Mouse (Mus musculus) brain, embryonic 14.5 days (tissue): Measurements from ENCODE around the gene 1700029H14Rik. TPM values are rescaled to one million over a fixed set of nuclear protein-coding genes. Genes with fewer than 3 reads are reported as not detected.

ENCODE experiments used
- DNase-seq: peaks from one replicate; pipeline ENCODE4 v3.0.0-alpha.2; 2011; ENCODE audit warnings: low read depth
- CTCF ChIP-seq: fragments of 200-500 bp; IDR thresholded peaks from 2 replicates; pipeline ENCODE4 v1.5.1; 2012; ENCODE audit warnings: inconsistent platforms, mild to moderate bottlenecking, moderate library complexity, borderline replicate concordance; ENCODE audit not compliant: insufficient read depth, insufficient read length; ENCODE audit errors: extremely low read depth
- POLR2A ChIP-seq: fragments of 200-500 bp; IDR thresholded peaks from 2 replicates; pipeline ENCODE4 v1.6.1; 2012; ENCODE audit warnings: mild to moderate bottlenecking, inconsistent platforms, borderline replicate concordance; ENCODE audit not compliant: poor library complexity, insufficient read depth, insufficient read length, severe bottlenecking; ENCODE audit errors: extremely low read depth
- polyA plus RNA-seq: library from polyadenylated mRNA; depleted of rRNA; stranded (reverse); fragments of >200 nt; gene quantifications from 2 replicates; pipeline ENCODE4 v1.2.3, GENCODE M21; 2012

1700029H14Rik gene
- polyA plus RNA-seq, 1 experiment, result not detected

DNA sequence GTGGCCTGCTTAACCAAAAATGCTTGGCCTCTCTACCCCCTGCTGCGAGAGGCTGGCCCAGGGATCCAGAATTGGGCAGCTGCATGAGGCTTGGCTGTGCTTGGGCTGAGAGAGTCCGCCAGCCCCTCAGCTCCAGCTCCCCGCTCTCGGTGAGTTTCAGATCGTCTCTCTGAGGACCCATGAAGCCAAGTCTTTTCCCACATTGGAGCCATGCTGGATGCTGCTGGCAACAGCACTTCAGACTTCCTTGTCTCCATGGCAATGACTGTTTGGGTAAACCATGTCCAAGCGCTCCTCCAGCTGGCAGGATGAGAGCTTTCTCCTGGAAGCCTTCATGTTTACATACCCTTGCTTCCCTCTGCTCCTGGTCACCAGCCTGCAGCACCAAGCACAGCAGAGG is 23.4 kb downstream of the 1700029H14Rik start:
- TF ChIP-seq CTCF (no peak), POLR2A (no peak)
- peak; percentile 76 for DNase-seq

DNA sequence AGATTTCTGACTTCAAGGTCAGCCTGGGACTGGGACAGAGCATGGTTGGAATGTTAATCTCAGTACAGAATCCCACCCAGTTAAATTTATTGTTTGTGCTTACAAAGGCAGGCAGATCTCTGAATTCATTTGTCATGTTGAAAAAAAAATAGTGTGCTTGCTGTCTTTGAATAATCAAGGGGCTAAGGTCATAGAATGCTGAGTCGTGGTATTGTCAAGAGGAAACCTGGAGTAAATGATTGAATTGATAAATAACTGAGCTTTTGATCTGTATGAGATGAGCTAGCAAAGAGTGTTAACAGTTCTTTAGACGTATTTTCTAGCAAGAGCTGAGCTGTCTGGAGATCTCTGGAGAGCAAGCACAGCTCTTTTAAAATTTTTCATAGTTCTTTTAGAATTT is 25.2 kb downstream of the 1700029H14Rik start:
- DNase-seq, result no peak
- no peak for TF ChIP-seq CTCF

DNA sequence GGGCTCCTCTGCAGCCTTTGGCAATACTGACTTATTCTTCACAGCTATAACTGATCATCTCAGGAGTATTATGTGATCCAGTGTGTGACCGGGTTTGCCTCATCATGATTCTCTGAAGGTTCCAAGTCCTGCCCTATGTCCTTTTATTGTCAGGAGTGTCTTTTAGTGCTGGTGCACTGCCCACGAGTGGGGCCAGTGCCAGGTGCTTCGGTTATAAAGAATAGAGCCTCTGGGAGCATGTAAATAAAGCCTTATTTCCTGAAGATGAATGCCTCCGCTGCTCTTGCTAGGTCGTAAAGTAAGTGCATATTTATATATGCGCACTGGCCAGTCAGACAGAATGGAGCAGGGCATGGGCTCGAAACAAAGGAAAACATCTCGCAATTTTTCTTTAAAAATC is 29.1 kb downstream of the 1700029H14Rik start:
- DNase-seq, result no peak
- no peak for TF ChIP-seq CTCF
- TF ChIP-seq POLR2A, result no peak

DNA sequence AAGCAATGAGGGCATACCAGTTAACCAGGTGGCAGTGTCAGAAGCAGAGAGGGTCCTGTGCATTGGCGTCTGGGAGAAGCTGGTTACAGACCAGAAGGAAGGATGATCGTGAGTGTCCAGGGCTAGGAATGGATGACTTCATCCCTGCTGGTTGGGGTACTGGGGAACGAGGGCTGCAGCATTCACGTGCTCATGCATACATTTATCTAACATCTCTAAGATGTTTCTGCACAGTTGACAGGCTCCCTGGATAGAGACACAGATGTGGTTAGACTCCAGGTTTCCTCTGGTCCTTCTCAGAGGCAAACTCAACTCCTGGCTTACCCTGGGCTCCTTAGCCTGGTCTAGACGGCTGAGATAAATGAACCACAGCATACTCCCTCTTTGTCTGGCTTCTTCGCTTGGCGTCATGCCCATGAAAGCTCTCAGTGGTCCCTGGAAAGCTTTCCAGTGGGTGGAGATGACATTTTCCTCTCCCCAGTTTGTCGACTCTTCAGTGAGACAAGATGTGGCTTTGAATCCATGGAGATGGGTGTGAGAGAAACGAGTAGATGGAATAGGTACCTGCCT is 30.6 kb downstream of the 1700029H14Rik start:
- TF ChIP-seq CTCF (no peak), POLR2A (no peak)
- peak; percentile 28 for DNase-seq

DNA sequence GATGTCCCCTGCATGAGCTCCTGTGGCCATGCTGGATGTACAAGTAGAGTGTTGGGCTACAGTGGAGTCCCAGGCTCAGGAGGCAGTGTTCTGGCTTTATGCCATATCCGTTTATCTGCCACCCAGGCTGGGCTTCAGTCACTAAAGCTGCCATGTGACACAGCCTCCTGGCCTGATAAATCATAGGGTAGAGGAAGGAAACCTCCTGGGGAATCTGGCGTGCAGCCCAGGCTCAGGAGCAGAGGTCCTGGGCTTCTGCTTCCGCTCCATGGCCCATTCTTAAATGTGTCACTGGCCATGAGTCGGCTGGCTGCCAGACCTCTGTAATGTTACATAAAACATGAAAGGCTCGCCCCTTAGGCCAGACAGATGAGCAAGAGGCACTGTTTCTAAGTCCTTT is 31.3 kb downstream of the 1700029H14Rik start:
- DNase-seq, result peak; percentile 91
- TF ChIP-seq CTCF, result no peak
- no peak for TF ChIP-seq POLR2A

DNA sequence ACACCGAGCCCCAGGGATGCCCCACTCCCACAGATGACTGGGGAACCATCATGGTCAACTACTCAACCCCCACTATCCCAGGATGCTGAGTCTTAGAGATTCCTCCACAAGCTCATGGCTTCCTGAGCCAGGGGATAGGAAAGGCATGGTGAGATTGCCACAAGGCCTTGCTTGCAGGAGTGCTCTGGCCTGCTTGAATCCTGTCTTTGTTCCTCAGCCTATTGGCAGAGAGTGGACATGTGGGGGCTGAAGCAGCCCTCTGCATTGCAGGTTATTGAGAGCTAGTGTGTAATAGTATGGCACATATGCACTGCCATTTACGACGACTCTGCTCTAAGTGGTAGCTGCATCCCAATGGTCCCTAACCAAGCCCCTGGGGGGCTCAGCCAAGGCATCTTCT is 31.9 kb downstream of the 1700029H14Rik start:
- DNase-seq, result peak; percentile 36
- TF ChIP-seq POLR2A, result no peak

DNA sequence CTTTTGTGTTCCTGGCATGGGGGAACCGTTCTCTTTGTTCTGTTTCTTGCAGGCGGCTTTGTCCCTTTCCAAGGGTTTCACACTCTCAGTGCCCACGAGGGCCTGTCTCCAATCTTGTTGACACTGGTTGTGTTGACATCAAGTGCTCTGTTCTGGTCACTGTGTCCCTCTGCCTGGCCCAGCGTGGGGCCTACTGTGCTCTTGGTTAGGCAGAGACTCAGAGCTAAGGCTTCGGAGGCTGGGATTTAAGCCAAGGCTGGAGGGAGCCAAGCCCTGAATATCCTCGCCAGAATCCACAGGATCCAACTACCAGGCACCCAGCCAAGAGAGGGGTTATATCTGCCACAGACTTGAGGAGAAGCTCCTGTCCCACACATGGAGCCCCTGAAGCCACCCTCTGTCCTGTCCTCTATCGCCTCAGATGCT is 32.4 kb downstream of the 1700029H14Rik start:
- peak; percentile 84 for DNase-seq
- TF ChIP-seq CTCF (no peak), POLR2A (no peak)

DNA sequence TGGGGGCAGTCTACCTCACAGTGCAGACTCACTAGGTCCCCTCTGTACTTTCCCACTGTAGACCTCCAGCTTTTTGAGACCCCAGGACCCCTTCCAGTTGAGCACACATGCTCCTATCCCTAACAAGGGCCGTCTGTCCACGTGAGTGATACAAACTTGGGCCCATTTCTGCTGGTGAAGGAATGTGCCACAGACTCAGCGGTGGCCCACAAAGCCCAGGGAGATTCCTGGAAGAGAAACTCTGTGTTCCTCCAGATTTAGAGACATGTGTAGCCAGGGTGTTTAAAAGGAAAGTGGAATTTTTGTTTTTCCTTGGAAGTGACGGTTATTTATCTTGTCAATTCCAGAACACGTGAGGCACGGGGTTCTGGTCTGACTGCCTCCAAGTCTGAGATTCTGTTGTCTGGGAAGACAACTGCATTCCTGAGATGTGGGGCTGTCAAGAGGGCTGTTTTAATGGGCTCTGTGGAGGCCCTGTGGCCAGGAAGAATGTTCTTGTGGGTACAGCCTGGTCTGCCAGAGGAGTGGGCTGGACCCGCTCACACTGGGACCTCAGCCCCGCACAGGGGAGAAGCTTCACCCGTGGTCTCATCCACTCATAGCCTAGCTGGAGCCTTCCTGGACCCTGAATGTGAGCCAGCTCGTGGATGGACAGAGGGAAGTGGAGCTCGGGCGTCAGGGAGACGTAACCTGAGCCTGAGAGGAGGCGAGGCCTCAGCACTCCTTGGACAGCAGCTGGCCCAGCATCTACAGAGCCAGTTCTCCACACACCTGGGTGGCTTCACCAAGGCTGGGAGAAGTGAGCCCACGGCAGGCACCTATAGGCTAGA is 33.0 kb downstream of the 1700029H14Rik start:
- TF ChIP-seq CTCF (no peak), POLR2A (no peak)

DNA sequence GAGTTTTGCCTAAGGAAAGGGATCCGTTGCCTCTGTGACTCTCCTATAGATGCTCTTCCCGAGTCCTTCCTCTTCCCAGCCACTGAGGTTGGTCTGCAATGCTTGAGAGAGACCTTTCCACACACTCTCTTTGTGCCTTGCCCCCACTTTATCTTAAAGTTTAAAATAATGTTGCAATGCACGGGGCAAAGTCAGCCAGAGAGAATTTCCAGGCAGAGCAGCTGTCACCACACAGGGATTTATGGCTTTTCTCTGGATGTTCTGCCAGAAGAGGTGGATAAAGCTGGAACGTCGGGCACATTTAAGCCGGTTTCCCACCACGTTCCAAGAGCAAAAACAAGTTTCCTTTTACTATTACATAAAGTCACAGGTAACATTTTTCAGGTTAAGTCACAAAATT is 40.9 kb downstream of the 1700029H14Rik start:
- TF ChIP-seq CTCF (no peak), POLR2A (no peak)
- DNase-seq, result no peak

More for the DNA sequence above, 33.0 kb downstream of the 1700029H14Rik start:
- DNase-seq, result no peak

DNA sequence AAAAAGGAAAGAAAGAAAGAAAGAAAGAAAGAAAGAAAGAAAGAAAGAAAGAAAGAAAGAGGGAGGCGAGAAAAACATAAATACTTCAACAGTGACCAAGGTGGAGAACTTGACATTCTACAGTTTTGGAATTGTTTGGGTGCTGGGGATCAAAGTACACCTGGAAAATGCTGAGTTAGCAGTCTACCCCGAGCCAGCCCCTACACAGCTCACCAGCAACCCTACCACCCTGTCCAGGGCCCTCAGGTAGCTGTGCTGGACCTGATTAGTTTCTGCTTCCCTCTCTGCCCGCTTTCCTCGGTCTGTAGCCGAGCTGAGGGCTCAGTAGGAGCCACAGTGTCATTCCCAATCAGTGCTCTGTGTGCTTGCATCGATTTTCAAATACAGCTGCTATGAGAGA is 41.9 kb downstream of the 1700029H14Rik start:
- no peak for DNase-seq
- TF ChIP-seq POLR2A (no peak), CTCF (no peak)

DNA sequence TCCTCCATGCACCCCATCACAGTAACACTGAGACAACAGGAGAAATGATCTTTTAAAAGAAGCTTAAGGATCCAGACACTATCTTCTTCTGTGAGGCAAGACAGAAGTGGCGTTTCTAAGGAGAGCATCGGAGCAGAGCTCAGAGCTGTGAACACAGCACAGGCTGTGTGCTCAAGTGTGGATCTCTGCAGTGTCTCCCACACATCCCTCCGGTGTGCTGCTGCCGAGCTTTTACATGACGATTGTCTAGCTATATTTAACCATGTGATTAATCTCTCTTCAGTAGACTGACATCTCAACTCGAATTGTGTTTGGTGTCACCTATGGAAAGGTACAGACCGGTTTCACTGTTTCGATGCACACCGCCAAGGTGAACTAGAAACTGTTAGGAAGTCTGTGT is 42.8 kb downstream of the 1700029H14Rik start:
- DNase-seq, result no peak

DNA sequence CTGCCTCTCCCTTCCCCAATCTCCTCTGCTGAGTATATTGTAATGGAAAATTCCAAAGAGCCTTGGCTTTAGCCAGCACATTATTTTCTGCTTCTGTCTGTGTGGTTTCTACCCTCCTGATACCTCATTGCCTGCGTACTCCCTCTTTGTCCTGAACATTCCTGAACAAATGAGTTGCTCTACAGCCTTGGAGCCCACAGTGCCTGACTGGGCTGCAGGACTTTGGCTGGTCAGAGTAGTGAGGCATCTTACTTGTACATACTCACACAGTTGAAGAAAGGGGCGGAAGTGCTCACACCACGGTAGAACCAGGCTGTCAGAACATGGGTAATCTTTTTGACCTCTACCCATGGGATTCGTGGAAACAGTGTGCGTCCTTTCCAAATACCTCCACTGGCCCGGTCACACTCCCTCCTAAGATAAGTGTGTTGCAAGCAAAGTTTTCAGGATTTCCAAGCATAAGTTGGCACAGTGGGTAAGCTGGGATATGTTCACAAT is 44.9 kb downstream of the 1700029H14Rik start:
- TF ChIP-seq POLR2A (no peak), CTCF (no peak)
- no peak for DNase-seq

More for the DNA sequence above, 42.8 kb downstream of the 1700029H14Rik start:
- TF ChIP-seq POLR2A, result no peak
- no peak for TF ChIP-seq CTCF

DNA sequence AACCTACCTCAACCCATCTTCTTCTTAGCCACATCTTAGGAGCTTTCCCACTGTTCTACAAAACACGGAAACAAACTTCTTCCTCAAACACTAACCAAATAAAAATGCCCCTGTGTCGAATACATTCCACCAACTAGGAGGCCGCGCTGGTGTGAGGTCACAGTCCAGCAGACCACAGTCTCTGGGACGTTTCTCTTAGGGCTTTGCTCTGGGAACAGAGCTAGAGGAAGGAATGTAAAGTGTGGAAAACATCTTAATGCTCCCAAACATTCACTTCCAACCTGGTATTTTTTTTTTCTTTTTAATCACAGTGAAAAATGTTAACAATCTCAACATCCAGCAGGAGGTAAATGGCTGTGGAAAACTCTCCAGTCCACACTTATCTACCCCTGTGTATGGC is 45.5 kb downstream of the 1700029H14Rik start:
- no peak for DNase-seq

More for the DNA sequence above, 45.5 kb downstream of the 1700029H14Rik start:
- TF ChIP-seq POLR2A, result no peak
- no peak for TF ChIP-seq CTCF
